30 mouse cellular contexts compared by ENCODE assay signal in the genomic region with DNA sequence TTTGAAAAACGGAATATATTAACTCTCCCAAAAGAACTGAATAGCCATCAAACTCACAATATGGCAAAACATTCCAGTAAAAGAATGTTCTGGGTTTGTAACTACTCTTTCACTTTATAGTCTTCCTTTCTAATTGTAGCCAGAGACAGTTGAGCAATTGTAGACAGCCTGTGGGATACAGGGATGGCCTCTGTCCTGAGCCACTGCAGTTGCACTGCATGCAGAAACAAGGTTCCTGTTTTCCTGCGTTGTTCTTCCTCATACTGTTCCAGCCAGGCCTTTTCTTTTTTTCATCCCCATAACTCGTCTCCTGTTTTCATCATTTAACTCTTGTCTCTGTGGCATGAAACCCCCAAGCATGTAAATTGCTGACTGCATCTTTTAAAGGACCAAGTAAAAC.
"Had no signal": no experiment of that assay in that cellular context is flagged by ENCODE, and none has a peak within 500 bp of the region (broad histone marks: within the 10 kb centered on the region; RNA-seq: fewer than 3 reads in every experiment).

No protein-coding gene starts in this region.

- H3K9me3 ChIP-seq: limb, embryonic 10.5 days; limb, embryonic 12.5 days; limb, embryonic 13.5 days; limb, embryonic 15.5 days; liver, embryonic 12.5 days; liver, embryonic 13.5 days; liver, embryonic 15.5 days; lung, embryonic 15.5 days; megakaryocyte, embryonic 14.5 days; midbrain, embryonic 10.5 days; midbrain, embryonic 12.5 days; midbrain, embryonic 13.5 days; midbrain, embryonic 15.5 days; neural tube, embryonic 12.5 days had no signal

- H3K4me3 ChIP-seq: limb, embryonic 10.5 days; limb, embryonic 12.5 days; limb, embryonic 13.5 days; limb, embryonic 15.5 days; liver, embryonic 12.5 days; liver, embryonic 13.5 days; liver, embryonic 15.5 days; lung, embryonic 15.5 days; megakaryocyte, embryonic 14.5 days; midbrain, embryonic 10.5 days; midbrain, embryonic 12.5 days; midbrain, embryonic 13.5 days; midbrain, embryonic 15.5 days; myocyte; neural tube, embryonic 12.5 days had no signal

- H3K27ac ChIP-seq: limb, embryonic 10.5 days; limb, embryonic 12.5 days; limb, embryonic 13.5 days; limb, embryonic 15.5 days; liver, embryonic 12.5 days; liver, embryonic 13.5 days; liver, embryonic 14.5 days; liver, embryonic 15.5 days; lung, embryonic 15.5 days; macrophage; midbrain, embryonic 10.5 days; midbrain, embryonic 12.5 days; midbrain, embryonic 13.5 days; midbrain, embryonic 15.5 days; neural tube, embryonic 12.5 days had no signal

- H3K27me3 ChIP-seq: limb, embryonic 12.5 days; limb, embryonic 13.5 days; limb, embryonic 15.5 days; liver, embryonic 12.5 days; liver, embryonic 13.5 days; liver, embryonic 15.5 days; lung, embryonic 15.5 days; megakaryocyte, embryonic 14.5 days; midbrain, embryonic 13.5 days; midbrain, embryonic 15.5 days; neural tube, embryonic 12.5 days had no signal

- ATAC-seq: liver, embryonic 12.5 days; liver, postnatal 0 days; lung, postnatal 0 days; midbrain, embryonic 13.5 days; midbrain, embryonic 15.5 days; midbrain, embryonic 16.5 days had no signal

- DNase-seq: left cerebral cortex, postnatal 4 days; liver; liver, embryonic 13.5 days; liver, postnatal 0 days; lung, adult 18-20 months; lung, adult 2 months; lung, embryonic 14.5 days; lung, postnatal 10 days; lung, postnatal 14 days; lung, postnatal 36 days; lung, postnatal 4 days; midbrain, embryonic 14.5 days had no signal

- H3K4me1 ChIP-seq: liver, embryonic 13.5 days; liver, embryonic 15.5 days had no signal

- H3K36me3 ChIP-seq: limb, embryonic 10.5 days; limb, embryonic 12.5 days; limb, embryonic 13.5 days; limb, embryonic 15.5 days; liver, embryonic 12.5 days; liver, embryonic 13.5 days; liver, embryonic 15.5 days; lung, embryonic 15.5 days; midbrain, embryonic 10.5 days; midbrain, embryonic 12.5 days; midbrain, embryonic 13.5 days; midbrain, embryonic 15.5 days; neural tube, embryonic 12.5 days had no signal
